Mouse (Mus musculus) midbrain, embryonic 15.5 days (tissue): ENCODE measurements around the gene Astn1. TPM values are rescaled to one million over a fixed set of nuclear protein-coding genes. Genes with fewer than 3 reads are reported as not detected.
A peak's percentile ranks its signal among the peaks of the same experiment; 100 is the strongest.

ENCODE experiments used
- ATAC-seq: fragments of 200-750 bp; cut with Nextera tagmentation; replicated peaks from 2 replicates; pipeline ENCODE4 v1.8.0; 2017; ENCODE audit warnings: moderate TSS enrichment
- H3K27ac ChIP-seq: fragments of 300-500 bp; sonication (generic); 2 replicates; pipeline ENCODE4 v1.5.1; 2015; ENCODE audit warnings: mild to moderate bottlenecking, inconsistent platforms
- H3K27me3 ChIP-seq: fragments of 300-500 bp; sonication (generic); replicated peaks from 2 replicates; pipeline ENCODE4 v1.6.1; 2015; ENCODE audit warnings: inconsistent platforms
- H3K36me3 ChIP-seq: fragments of 300-500 bp; sonication (generic); replicated peaks from 2 replicates; pipeline ENCODE4 v1.6.1; 2015; ENCODE audit warnings: inconsistent platforms
- H3K4me1 ChIP-seq: fragments of 300-500 bp; sonication (generic); 2 replicates; pipeline ENCODE4 v1.6.1; 2015; ENCODE audit warnings: inconsistent platforms
- H3K4me2 ChIP-seq: fragments of 300-500 bp; sonication (generic); 2 replicates; pipeline ENCODE4 v1.6.1; 2015; ENCODE audit warnings: inconsistent platforms, mild to moderate bottlenecking, moderate library complexity
- H3K4me3 ChIP-seq: fragments of 300-500 bp; sonication (generic); 2 replicates; pipeline ENCODE4 v1.5.1; 2015; ENCODE audit warnings: mild to moderate bottlenecking, inconsistent platforms
- H3K9ac ChIP-seq: fragments of 300-500 bp; sonication (generic); 2 replicates; pipeline ENCODE4 v1.6.1; 2015; ENCODE audit warnings: mild to moderate bottlenecking, inconsistent platforms
- H3K9me3 ChIP-seq: fragments of 300-500 bp; sonication (generic); 2 replicates; pipeline ENCODE4 v1.6.1; 2016; ENCODE audit warnings: inconsistent platforms
- WGBS: fragments of 180-500 bp; shearing (Covaris S2); methylation state at CpG from one replicate; pipeline ENCODE4 v1.1.7; 2015; ENCODE audit warnings: mixed read lengths; 5-methylcytosine and 5-hydroxymethylcytosine counted together
- polyA plus RNA-seq: library from polyadenylated mRNA; unstranded; fragments of >200 nt; fragmentation: Nextera tagmentation; extraction: Ambion mirVana; gene quantifications from 2 replicates; pipeline ENCODE4 v1.2.1, GENCODE M21; 2015

The Astn1 gene
- polyA plus RNA-seq, 1 experiment from 2014 or later: 44.3 TPM

GRCm38 (mm10) chr1:158383210-158383609, 21.1 kb downstream of the Astn1 start:
- 79% methylated on average over 3 of the region's 3 CpGs for WGBS
- H3K9ac ChIP-seq: no peak overlapping the region
- H3K4me2 ChIP-seq: no peak overlapping the region
- peaks cover 8% of the 10 kb centered on the region; the same call in 1 of the 2 replicates for H3K4me1 ChIP-seq
- H3K27ac ChIP-seq: no peak overlapping the region
- H3K4me3 ChIP-seq: no peak overlapping the region
- no peak for ATAC-seq
- H3K9me3 ChIP-seq: no peaks in the 10 kb centered on the region
- 0 out of 2 replicates have a peak, but pooled peaks cover 11% of the 10 kb centered on the region for H3K36me3 ChIP-seq
- no peaks in the 10 kb centered on the region for H3K27me3 ChIP-seq

- Histone ChIP-seq H3K4me2 (no peak overlapping the region), H3K27me3 (no peaks in the 10 kb centered on the region), H3K9ac (no peak overlapping the region), H3K9me3 (no peaks in the 10 kb centered on the region), H3K27ac (no peak overlapping the region), H3K4me1 (peaks cover 15% of the 10 kb centered on the region), H3K36me3 (peaks cover 8% of the 10 kb centered on the region; the same call in 1 of the 2 replicates), H3K4me3 (no peak overlapping the region)
- no peak for ATAC-seq
- WGBS: 92% methylated on average over 2 of the region's 2 CpGs
Measured at GRCm38 (mm10) chr1:158385311-158385710, 23.2 kb downstream of the Astn1 start.

DNA sequence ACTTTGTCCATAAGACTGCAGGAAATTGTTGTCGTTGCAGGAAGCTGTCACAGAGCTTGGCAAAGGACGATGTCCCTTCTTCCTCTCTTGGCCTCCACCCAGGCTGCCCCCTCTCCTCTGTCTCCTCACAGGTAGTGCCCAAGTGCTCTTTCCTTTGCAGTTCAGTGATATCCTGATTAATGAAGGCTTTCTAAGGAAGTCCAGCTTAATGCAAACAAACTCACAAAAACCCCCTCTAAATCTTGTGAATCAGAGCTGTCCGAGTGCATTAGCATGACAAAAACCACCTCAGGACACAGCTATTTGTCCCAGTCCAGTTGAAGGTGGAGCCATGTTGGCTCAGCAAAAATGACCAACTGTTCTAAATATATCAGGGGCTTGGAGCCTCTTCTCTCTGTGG, 24.7 kb downstream of the Astn1 start:
- H3K9ac ChIP-seq: no peak overlapping the region
- H3K9me3 ChIP-seq: no peaks in the 10 kb centered on the region
- H3K4me3 ChIP-seq: no peak overlapping the region
- no peaks in the 10 kb centered on the region for H3K27me3 ChIP-seq
- H3K4me2 ChIP-seq: no peak overlapping the region
- no peak overlapping the region for H3K27ac ChIP-seq
- ATAC-seq: no peak
- peaks cover 6% of the 10 kb centered on the region; the same call in 1 of the 2 replicates for H3K36me3 ChIP-seq
- 24% methylated on average over 3 of the region's 3 CpGs for WGBS
- H3K4me1 ChIP-seq: peaks cover 20% of the 10 kb centered on the region

DNA sequence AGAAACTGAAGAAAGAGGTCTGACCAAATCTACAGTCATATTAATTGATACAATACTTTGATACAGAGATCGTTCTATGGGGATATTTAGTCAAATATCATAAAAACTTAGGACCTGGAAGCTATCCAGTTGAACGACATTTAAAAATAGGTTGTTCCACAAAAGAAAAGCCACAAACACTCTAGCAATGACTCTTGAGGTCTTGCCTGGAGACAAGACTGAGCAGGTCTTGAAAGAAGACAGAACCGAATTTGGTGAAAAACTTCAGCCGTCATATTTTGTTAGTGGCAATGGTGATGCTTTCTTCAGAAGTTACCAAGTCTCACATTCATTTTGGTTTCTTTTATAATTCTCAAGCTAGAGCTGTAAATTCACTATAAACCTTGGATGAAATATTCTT, 26.9 kb downstream of the Astn1 start:
- H3K4me1 ChIP-seq: peaks cover 16% of the 10 kb centered on the region
- H3K27ac ChIP-seq: no peak overlapping the region
- no peak overlapping the region for H3K4me2 ChIP-seq
- no peaks in the 10 kb centered on the region for H3K27me3 ChIP-seq
- no peak for ATAC-seq
- H3K9ac ChIP-seq: no peak overlapping the region
- 97% methylated on average over 4 of the region's 4 CpGs for WGBS
- no peak overlapping the region for H3K4me3 ChIP-seq
- H3K9me3 ChIP-seq: no peaks in the 10 kb centered on the region
- peaks cover 6% of the 10 kb centered on the region; the same call in 1 of the 2 replicates for H3K36me3 ChIP-seq

- 0 out of 2 replicates have a peak overlapping the region, but pooled peaks have one; percentile 38 for H3K27ac ChIP-seq
- WGBS: 61% methylated on average over 4 of the region's 4 CpGs
Measured at GRCm38 (mm10) chr1:158390693-158391092, 28.6 kb downstream of the Astn1 start.

GRCm38 (mm10) chr1:158397058-158397457, 35.0 kb downstream of the Astn1 start:
- no peak for ATAC-seq
- no peak overlapping the region for H3K4me2 ChIP-seq
- no peaks in the 10 kb centered on the region for H3K36me3 ChIP-seq
- no peak overlapping the region for H3K9ac ChIP-seq
- no peak overlapping the region for H3K27ac ChIP-seq
- no peak overlapping the region for H3K4me3 ChIP-seq
- no peaks in the 10 kb centered on the region for H3K4me1 ChIP-seq
- no peaks in the 10 kb centered on the region for H3K27me3 ChIP-seq
- H3K9me3 ChIP-seq: no peaks in the 10 kb centered on the region
- whole genome bisulfite sequencing: 94% methylated on average over 2 of the region's 2 CpGs

More at GRCm38 (mm10) chr1:158390693-158391092, 28.6 kb downstream of the Astn1 start:
- H3K4me1 ChIP-seq: peaks cover 16% of the 10 kb centered on the region
- H3K36me3 ChIP-seq: no peaks in the 10 kb centered on the region; the same call in 1 of the 2 replicates
- no peak overlapping the region for H3K4me2 ChIP-seq
- H3K9ac ChIP-seq: no peak overlapping the region
- no peaks in the 10 kb centered on the region for H3K27me3 ChIP-seq
- no peak for ATAC-seq
- H3K4me3 ChIP-seq: no peak overlapping the region
- no peaks in the 10 kb centered on the region for H3K9me3 ChIP-seq

DNA sequence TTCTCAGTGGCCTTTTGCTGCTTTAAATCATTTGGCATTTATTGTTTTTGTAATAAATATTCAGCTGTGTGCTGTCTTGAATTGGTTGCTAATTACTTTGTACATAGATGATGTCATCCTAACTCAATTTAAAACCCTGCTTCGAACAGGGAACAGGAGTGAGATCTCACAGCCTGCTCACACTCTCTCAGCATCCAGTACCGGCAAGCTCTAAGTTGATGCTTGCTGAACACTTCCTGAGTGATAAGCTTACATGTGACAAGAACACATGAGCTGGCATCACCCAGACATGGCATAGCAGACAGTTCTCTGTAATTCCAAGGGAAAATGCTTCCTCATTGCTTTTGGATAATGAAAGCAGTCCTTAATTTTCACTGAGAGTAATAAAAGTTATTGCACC, 38.8 kb downstream of the Astn1 start:
- ATAC-seq: no peak; the same call in 1 of the 2 replicates
- Histone ChIP-seq H3K9ac (no peak overlapping the region), H3K9me3 (no peaks in the 10 kb centered on the region), H3K27me3 (no peaks in the 10 kb centered on the region), H3K4me2 (no peak overlapping the region), H3K4me3 (no peak overlapping the region), H3K4me1 (peaks cover 13% of the 10 kb centered on the region), H3K27ac (no peak overlapping the region), H3K36me3 (no peaks in the 10 kb centered on the region)
- 65% methylated on average over 2 of the region's 2 CpGs for WGBS

DNA sequence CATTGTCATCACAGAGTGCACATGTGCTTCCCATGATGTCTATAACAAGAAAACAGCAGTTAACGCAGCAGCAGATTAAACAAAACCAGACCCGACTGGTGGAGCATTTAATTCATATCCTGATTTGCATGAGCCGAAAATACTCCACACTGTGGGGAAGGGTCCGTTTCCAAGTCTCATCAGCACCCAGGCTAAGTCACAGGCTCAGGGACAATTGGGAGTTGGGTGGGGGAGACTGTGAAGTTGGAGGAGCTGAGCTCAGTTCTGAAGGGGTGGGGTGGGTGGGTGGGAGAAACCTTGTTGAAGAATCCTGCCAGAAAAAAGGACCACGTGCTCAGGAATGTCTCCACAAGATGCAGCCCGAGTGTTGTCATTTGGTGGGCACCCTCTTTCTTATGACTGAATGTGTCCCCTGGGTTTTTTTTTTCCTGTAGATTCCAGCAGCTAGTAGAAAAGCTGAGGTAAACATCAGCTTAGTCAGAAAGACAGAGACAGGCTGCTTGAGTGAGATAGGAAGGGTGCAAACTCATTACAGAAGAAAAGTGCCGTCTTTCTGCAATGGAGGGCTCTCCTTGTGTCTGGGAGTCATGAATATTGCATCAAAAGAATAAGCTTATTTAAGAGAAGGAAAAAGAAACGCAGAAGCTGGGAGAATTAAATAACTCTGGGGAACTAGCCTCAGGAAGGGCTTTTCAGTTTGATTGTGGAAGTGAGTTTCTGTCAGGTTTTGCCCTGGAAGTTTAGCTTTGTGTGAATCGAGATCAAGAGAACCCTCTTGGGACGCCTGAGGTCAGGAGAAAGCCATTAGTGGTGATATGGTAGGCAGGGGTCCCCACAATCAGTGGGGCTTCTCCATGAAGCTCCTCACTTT, 44.1 kb downstream of the Astn1 start:
- Histone ChIP-seq H3K36me3 (no peaks in the 10 kb centered on the region), H3K4me1 (peaks cover 46% of the 10 kb centered on the region)
- ATAC-seq: peak; percentile 18; the same call in 1 of the 2 replicates

DNA sequence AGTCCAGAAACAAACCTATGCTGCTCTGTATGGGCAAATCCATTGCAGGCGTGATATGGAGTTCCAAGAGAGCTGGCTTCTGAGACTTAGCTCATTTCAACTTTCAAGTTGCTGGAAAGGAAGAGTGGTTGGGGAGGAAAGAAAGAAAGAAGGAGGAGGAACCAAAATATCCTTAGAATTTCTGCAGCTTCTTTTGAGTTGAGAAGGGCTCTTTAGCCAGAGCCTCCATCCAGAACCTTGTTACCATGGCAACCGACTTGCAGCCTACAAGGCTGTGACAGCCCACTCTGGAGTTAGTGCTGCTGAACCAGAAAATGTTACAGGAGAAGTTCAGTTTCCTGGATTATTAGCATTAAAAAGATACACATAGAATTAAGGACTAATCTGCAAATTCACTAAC, 46.1 kb downstream of the Astn1 start:
- Histone ChIP-seq H3K36me3 (no peaks in the 10 kb centered on the region), H3K4me3 (no peak overlapping the region), H3K4me2 (no peak overlapping the region), H3K9me3 (no peaks in the 10 kb centered on the region), H3K4me1 (peaks cover 46% of the 10 kb centered on the region), H3K27me3 (no peaks in the 10 kb centered on the region), H3K9ac (no peak overlapping the region), H3K27ac (peak overlapping the region; percentile 22; the same call in 1 of the 2 replicates)
- ATAC-seq: peak; percentile 64; the same call in 1 of the 2 replicates
- WGBS: 43% methylated on average over 2 of the region's 2 CpGs

More for the DNA sequence above, 44.1 kb downstream of the Astn1 start:
- Histone ChIP-seq H3K9me3 (no peaks in the 10 kb centered on the region), H3K27me3 (no peaks in the 10 kb centered on the region), H3K27ac (peak overlapping the region; percentile 39), H3K4me2 (peak overlapping the region; percentile 2; the same call in 1 of the 2 replicates), H3K9ac (no peak overlapping the region), H3K4me3 (no peak overlapping the region)
- WGBS: 25% methylated on average over 10 of the region's 10 CpGs

GRCm38 (mm10) chr1:158411146-158411545, 49.1 kb downstream of the Astn1 start:
- peaks cover 31% of the 10 kb centered on the region for H3K4me1 ChIP-seq
- no peaks in the 10 kb centered on the region for H3K36me3 ChIP-seq
- no peaks in the 10 kb centered on the region for H3K27me3 ChIP-seq
- 73% methylated on average over 3 of the region's 3 CpGs for WGBS
- H3K9ac ChIP-seq: no peak overlapping the region
- no peak overlapping the region for H3K4me2 ChIP-seq
- H3K4me3 ChIP-seq: no peak overlapping the region
- no peak for ATAC-seq
- no peaks in the 10 kb centered on the region for H3K9me3 ChIP-seq
- H3K27ac ChIP-seq: no peak overlapping the region

DNA sequence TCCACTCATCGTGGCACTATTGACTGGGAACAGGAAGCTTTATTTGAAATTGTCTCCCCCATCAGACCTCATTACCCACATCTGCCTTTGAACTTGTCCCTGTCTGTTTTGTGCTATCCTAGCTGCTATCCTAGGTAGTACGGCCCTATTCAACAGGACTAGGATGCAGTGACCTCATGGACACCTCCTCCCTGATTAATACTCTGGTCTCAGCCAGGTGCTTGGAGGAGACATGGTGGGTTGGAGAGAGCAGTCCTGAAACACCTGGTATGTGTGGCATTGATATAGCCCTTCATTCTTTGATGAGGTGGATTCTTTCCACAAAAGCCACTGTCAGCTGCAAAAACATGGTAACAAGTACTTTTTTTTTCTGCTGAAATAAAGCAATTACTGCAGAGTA, 52.1 kb downstream of the Astn1 start:
- H3K27me3 ChIP-seq: no peaks in the 10 kb centered on the region
- 92% methylated on average over 2 of the region's 2 CpGs for WGBS
- H3K27ac ChIP-seq: no peak overlapping the region
- no peaks in the 10 kb centered on the region for H3K9me3 ChIP-seq
- no peak overlapping the region for H3K4me3 ChIP-seq
- H3K36me3 ChIP-seq: no peaks in the 10 kb centered on the region
- ATAC-seq: peak; percentile 65
- H3K9ac ChIP-seq: no peak overlapping the region
- H3K4me2 ChIP-seq: no peak overlapping the region
- H3K4me1 ChIP-seq: peaks cover under 1% of the 10 kb centered on the region; the same call in 1 of the 2 replicates

DNA sequence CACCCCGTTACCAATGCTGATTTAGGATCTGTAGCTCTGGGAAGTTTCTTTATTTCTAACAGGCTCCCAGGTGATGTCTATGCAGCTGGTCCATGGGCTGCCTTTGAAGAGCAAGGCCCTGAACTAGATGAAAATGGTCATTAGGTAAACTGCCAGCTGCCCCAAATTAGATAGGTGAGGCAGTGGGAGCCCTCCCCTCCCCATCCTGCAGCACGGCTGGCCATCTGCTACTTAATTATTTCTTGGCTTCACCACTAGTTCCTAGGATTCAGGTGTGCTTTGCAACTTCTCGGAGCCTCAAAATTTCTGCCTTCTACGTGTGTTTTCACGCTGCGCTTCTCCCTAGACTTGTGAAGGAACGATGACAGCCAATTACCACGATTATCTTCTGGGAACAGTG, 59.4 kb downstream of the Astn1 start:
- Histone ChIP-seq H3K4me2 (no peak overlapping the region), H3K27ac (no peak overlapping the region), H3K4me1 (no peaks in the 10 kb centered on the region), H3K9ac (no peak overlapping the region), H3K27me3 (no peaks in the 10 kb centered on the region), H3K9me3 (no peaks in the 10 kb centered on the region), H3K4me3 (no peak overlapping the region), H3K36me3 (no peaks in the 10 kb centered on the region)
- WGBS: 87% methylated on average over 8 of the region's 8 CpGs
- ATAC-seq: no peak
